Mouse (Mus musculus): ENCODE measurements around the gene 4933412E24Rik. TPM values are rescaled to one million over a fixed set of nuclear protein-coding genes. Genes with fewer than 3 reads are reported as not detected.

Gene 4933412E24Rik
- polyA plus RNA-seq (2015; fragmentation: Nextera tagmentation; extraction: Ambion mirVana): not detected in 2 replicates

DNA sequence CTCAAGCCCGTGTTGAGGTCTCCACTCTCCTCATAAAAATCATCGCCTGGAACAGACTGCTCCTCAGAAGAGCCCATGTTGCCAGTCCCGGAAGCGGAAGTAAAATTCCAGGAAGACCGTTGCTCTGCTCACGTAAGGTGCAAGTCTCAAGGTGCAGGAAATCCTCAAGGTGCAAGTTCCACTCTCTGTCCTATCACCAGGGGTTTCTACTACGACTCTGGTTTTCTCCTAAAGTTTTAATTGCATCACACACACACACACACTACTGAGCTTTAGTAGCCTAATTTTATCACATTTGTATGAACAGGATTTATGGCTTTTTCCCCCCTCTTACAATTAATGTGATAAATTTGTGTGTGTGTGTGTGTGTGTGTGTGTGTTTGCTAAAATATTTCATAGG lies at the start of gene 4933412E24Rik:
Gene 4933412E24Rik (minus strand): TSS at position 101 of the 400 bp plus-strand sequence.
- ATAC-seq (ENCODE audit: borderline replicate concordance, extremely low read depth, low FRiP score, low TSS enrichment): no peak
- Histone ChIP-seq H3K4me3 (no peak within 1 kb of the TSS), H3K4me2 (no peak within 1 kb of the TSS), H3K27me3 (no peaks in the 10 kb centered on the region), H3K9me3 (no peaks in the 10 kb centered on the region), H3K36me3 (no peaks in the 10 kb centered on the region), H3K9ac (no peak within 1 kb of the TSS), H3K4me1 (no peaks in the 10 kb centered on the region), H3K27ac (no peak within 1 kb of the TSS)
- 89% methylated on average over 7 of the region's 7 CpGs for WGBS

DNA sequence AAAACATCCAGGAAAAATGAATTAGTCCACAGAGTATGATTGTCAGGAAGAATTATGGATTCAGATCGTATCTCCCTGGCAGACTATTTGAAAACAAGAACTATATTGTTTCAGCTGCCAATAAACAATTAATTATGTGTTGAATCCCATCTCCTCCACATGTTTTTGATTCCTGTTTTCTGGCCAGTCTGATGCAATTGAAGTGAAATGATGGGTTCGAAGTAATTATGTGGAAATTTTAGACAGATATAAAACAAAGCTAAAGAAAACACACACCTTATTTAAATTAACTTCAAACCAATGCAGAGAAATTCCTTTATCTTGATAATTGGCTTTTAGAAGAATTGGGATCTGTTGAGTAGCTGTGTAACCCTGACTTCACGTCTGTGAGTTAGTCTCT lies 14.3 kb upstream of the 4933412E24Rik start:
- Histone ChIP-seq H3K4me2 (no peak overlapping the region), H3K27ac (no peak overlapping the region), H3K36me3 (no peaks in the 10 kb centered on the region), H3K9ac (no peak overlapping the region), H3K27me3 (no peaks in the 10 kb centered on the region), H3K9me3 (no peaks in the 10 kb centered on the region), H3K4me3 (no peak overlapping the region), H3K4me1 (no peaks in the 10 kb centered on the region)
- whole genome bisulfite sequencing: 60% methylated on average over 3 of the region's 3 CpGs
- ATAC-seq (ENCODE audit: borderline replicate concordance, extremely low read depth, low FRiP score, low TSS enrichment): no peak

DNA sequence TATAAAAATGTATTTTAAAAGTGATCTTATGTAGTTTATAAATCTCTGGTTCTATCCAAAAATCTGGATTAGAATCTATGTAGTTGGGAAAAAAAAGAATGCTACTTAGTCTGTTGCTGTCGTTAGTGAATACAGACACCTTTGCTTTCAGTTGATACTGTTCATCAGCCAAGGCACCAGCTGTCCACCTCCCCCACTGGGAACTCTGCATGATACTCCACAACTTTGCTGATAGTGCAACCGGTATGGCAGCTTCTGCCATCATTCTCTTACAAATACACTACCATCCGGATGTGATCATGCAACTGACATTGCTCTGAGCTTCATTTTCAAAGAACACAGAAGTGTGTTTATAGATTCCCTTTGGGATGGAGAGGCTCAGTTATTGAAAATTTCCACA lies 4.8 kb upstream of the 4933412E24Rik start:
- 12% methylated on average over 3 of the region's 3 CpGs for WGBS
- Histone ChIP-seq H3K4me3 (no peak overlapping the region), H3K4me2 (no peak overlapping the region), H3K27me3 (no peaks in the 10 kb centered on the region), H3K4me1 (no peaks in the 10 kb centered on the region), H3K9ac (no peak overlapping the region), H3K9me3 (no peaks in the 10 kb centered on the region), H3K36me3 (no peaks in the 10 kb centered on the region), H3K27ac (no peak overlapping the region)
- no peak for ATAC-seq (ENCODE audit: borderline replicate concordance, extremely low read depth, low FRiP score, low TSS enrichment)

DNA sequence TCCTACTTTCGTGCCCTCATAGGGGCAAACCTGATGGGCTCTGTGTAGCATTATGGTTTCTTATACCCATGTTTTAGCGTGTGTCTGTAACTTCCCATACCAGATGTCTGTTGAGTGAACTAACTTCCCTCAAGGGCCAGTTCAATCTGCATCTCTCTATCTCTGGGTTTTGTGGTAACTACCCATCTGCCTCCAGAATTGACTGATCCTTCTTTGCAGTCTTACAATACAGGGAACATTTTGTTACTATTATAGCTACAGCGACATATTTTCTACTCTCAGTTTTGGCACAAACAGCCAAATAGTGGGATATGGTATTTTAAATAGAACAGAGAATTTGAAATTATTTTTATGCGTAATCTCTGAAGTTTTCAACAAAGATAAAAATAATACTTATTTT lies 6.2 kb downstream of the 4933412E24Rik start:
- H3K4me1 ChIP-seq: no peaks in the 10 kb centered on the region
- no peaks in the 10 kb centered on the region for H3K9me3 ChIP-seq
- no peaks in the 10 kb centered on the region for H3K36me3 ChIP-seq
- no peaks in the 10 kb centered on the region for H3K27me3 ChIP-seq
- no peak overlapping the region for H3K4me3 ChIP-seq
- ATAC-seq (ENCODE audit: borderline replicate concordance, extremely low read depth, low FRiP score, low TSS enrichment): no peak
- no peak overlapping the region for H3K4me2 ChIP-seq
- WGBS: 88% methylated on average over 4 of the region's 4 CpGs
- no peak overlapping the region for H3K27ac ChIP-seq
- H3K9ac ChIP-seq: no peak overlapping the region

DNA sequence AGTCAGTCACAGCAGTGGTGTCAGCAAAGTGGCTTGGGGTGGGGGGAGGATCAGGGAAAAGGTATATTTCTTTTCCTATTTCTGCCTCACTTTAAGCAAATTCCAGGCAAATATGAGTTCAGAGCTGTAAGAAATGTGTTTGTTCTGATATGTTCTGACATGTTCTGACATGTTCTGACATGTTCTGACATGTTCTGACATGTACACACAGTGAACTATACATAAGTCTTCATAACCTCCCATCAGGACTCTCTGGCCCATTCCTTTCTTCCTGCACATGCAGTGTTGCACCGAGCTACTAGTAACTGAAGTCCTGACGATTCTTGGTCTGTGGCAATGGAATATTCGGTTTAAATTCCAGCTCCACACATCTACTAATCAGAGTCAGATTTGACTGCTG lies 6.8 kb downstream of the 4933412E24Rik start:
- Histone ChIP-seq H3K9me3 (no peaks in the 10 kb centered on the region), H3K27me3 (no peaks in the 10 kb centered on the region), H3K4me2 (no peak overlapping the region), H3K4me1 (no peaks in the 10 kb centered on the region), H3K36me3 (no peaks in the 10 kb centered on the region), H3K9ac (no peak overlapping the region), H3K4me3 (no peak overlapping the region), H3K27ac (no peak overlapping the region)
- no peak for ATAC-seq (ENCODE audit: borderline replicate concordance, extremely low read depth, low FRiP score, low TSS enrichment)
- WGBS: 83% methylated on average over 3 of the region's 3 CpGs

DNA sequence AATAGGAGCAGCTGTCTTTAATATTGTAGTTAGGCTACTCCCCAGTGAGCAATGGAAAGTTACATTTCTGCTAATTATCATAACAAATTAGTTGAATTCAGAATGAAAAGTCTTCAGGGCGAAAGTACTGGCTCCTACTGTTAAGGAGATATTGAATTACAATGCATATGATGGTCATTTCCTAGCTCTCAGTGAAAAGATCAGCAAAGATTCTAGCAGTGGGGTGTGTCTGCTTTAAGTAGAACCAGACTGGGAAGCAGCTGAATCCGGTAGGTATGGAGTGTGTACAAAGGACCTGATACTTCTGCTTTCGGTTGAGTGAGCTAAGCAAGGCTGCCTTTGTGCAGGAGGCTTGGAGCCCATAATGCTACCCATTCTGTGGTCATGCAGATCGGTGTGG lies 32.6 kb downstream of the 4933412E24Rik start:
- Histone ChIP-seq H3K36me3 (no peaks in the 10 kb centered on the region), H3K4me2 (no peak overlapping the region), H3K4me1 (no peaks in the 10 kb centered on the region), H3K27ac (no peak overlapping the region), H3K4me3 (no peak overlapping the region), H3K27me3 (no peaks in the 10 kb centered on the region), H3K9ac (no peak overlapping the region), H3K9me3 (no peaks in the 10 kb centered on the region)
- 78% methylated on average over 4 of the region's 4 CpGs for WGBS
- no peak for ATAC-seq (ENCODE audit: borderline replicate concordance, extremely low read depth, low FRiP score, low TSS enrichment)

DNA sequence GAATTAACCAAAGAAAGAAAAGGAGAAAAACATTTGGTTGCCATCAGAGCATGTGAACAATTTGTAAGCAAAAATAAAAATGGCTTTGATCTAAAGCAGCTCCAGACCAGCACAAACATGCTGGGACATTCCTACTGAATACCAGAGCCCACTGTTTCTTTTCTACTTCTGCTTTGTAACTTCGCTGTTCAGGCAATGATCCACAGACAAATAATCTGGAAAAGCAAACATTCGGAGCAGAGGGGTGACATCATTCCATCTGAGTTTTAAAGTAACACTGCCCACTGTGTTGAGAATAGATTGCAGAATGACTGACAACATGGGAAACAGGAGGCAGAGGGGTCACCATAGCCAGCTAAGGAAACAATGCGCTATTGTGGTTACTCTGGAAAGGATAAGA lies 41.1 kb downstream of the 4933412E24Rik start:
- Histone ChIP-seq H3K36me3 (no peaks in the 10 kb centered on the region), H3K4me3 (no peak overlapping the region), H3K27ac (no peak overlapping the region), H3K9ac (no peak overlapping the region), H3K27me3 (no peaks in the 10 kb centered on the region), H3K4me1 (no peaks in the 10 kb centered on the region), H3K9me3 (no peaks in the 10 kb centered on the region), H3K4me2 (no peak overlapping the region)
- WGBS: 25% methylated on average over 3 of the region's 3 CpGs
- no peak for ATAC-seq (ENCODE audit: borderline replicate concordance, extremely low read depth, low FRiP score, low TSS enrichment)

DNA sequence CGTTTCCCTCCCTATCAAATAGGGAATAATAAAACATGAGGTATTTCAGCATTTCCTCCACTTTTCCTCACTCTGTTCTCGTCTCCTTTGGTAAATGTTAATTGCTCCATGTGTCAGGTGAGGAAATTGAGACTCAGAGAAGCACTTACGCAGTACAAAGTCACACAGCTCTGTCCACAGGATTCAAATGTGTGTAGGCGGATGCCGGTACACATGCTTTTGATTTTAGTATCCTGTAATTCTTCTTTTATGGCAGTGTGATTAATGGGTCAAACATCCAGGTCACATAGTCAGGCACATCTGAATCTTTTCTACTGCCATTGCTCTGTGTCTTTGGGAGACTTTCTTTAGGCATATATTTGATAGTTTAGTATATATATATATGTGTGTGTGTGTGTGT lies 41.8 kb downstream of the 4933412E24Rik start:
- ATAC-seq (ENCODE audit: borderline replicate concordance, extremely low read depth, low FRiP score, low TSS enrichment): no peak
- H3K27ac ChIP-seq: no peak overlapping the region
- no peaks in the 10 kb centered on the region for H3K9me3 ChIP-seq
- no peak overlapping the region for H3K9ac ChIP-seq
- H3K4me1 ChIP-seq: no peaks in the 10 kb centered on the region
- H3K36me3 ChIP-seq: no peaks in the 10 kb centered on the region
- 69% methylated on average over 5 of the region's 5 CpGs for WGBS
- H3K27me3 ChIP-seq: no peaks in the 10 kb centered on the region
- no peak overlapping the region for H3K4me2 ChIP-seq
- H3K4me3 ChIP-seq: no peak overlapping the region

DNA sequence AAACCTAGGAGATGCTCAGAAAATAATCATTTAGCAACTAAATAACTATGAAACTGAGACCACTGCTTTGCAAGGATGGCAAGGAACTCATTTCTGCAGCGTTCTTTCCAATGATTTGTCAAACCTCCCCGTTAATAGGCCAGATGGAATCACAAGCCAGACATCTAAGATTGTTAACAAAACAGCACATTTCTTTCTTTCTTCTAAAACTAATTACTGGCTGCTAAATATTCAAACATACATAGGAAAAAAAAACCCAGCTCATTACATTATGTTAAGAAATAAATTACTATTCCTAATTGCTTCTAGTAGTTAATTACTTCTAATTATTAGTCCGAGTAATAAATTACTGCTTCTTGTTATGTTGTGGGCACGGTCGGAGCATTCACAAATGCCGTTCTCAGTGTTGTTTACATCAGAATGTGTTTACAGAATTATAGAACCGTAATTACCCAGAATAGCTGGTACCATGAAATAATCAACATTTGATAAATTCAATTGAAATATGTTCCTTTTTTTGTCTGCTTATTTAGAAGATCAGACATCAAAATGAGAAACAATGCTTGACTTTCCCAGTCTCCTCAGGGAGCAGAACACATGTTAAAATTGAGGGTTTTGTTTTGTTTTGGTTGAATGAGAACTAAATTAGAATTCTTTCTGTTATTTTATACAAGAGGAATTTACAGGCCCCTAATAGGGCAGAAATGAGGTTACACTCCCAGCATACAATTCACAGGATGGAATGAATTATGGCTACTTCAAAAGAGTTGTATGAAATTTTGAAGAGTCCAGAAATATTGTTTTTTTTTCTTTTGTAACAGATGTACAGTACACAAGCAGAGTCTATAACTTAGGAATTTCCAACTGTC lies 42.5 kb downstream of the 4933412E24Rik start:
- no peak overlapping the region for H3K4me3 ChIP-seq
- no peak for ATAC-seq (ENCODE audit: borderline replicate concordance, extremely low read depth, low FRiP score, low TSS enrichment)
- 66% methylated on average over 7 of the region's 7 CpGs for WGBS

More for the DNA sequence above, 42.5 kb downstream of the 4933412E24Rik start:
- Histone ChIP-seq H3K4me2 (no peak overlapping the region), H3K27ac (no peak overlapping the region), H3K36me3 (no peaks in the 10 kb centered on the region), H3K9me3 (no peaks in the 10 kb centered on the region), H3K4me1 (no peaks in the 10 kb centered on the region), H3K27me3 (no peaks in the 10 kb centered on the region), H3K9ac (no peak overlapping the region)

Measured in lung, embryonic 15.5 days (tissue).